In the genomic region with DNA sequence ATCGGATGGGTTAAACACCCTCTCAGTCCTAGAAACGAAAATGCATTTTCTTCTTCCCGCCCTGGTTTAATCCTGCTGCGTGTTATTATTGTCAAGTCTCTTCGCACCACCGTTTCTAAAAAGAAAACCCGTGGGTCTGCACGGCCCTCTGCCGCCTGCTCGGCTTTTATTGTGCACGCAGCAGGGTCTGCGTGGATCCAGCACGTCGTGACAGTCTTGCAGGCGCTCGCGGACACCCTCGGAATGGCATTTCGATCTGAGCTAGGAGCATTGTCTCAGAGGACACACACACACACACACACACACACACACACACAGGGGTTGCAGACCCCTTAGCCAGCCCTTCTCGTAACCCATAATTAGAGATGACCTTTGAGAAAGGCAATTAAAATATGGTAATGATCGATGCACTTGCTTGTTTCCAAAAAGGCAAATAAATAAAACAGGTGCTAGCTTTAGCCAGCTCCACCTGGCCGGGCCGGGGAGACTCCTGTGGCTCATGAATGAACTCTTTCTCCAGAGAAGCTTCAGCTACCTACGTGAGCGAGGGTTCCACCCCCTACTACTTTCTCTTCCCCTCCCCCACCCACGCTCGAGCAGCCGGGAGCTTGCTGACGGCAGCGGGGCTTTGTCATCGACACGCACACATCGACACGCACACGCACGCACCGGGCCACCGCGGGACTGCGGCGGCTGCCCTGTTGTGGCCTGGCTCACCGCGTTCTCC, we compare ENCODE assay signal across 8 mouse cellular contexts. TPM values are rescaled to one million over a fixed set of nuclear protein-coding genes. Genes with fewer than 3 reads are reported as not detected.
DNase-seq lines count a peak whose midpoint lies in the region; ATAC-seq and TF ChIP-seq lines count a peak whose summit lies in the region.

No protein-coding gene starts in this region.

- peaks cover 33% of the 10 kb centered on the region for H3K27me3 ChIP-seq in heart, embryonic 15.5 days
- H3K27me3 ChIP-seq in embryonic facial prominence, embryonic 13.5 days: peaks cover 84% of the 10 kb centered on the region
- no peaks in the 10 kb centered on the region for H3K27me3 ChIP-seq in kidney, postnatal 0 days (ENCODE audit: insufficient read depth, low read length)
- H3K27me3 ChIP-seq in midbrain, embryonic 16.5 days (ENCODE audit: control insufficient read depth, insufficient read depth, low read depth, low read length): peaks cover 21% of the 10 kb centered on the region; the same call in 1 of the 2 replicates

- H3K9me3 ChIP-seq in heart, embryonic 15.5 days (replicated peaks): no peaks in the 10 kb centered on the region
- no peaks in the 10 kb centered on the region for H3K9me3 ChIP-seq in embryonic facial prominence, embryonic 13.5 days
- no peaks in the 10 kb centered on the region for H3K9me3 ChIP-seq in kidney, postnatal 0 days (replicated peaks; ENCODE audit: low read length)
- no peaks in the 10 kb centered on the region for H3K9me3 ChIP-seq in midbrain, embryonic 16.5 days (replicated peaks; ENCODE audit: control insufficient read depth, low read length, poor library complexity, severe bottlenecking)

- peak overlapping the region; percentile 59 for H3K4me2 ChIP-seq in heart, embryonic 15.5 days
- peak overlapping the region; percentile 59 for H3K4me2 ChIP-seq in embryonic facial prominence, embryonic 13.5 days
- peak overlapping the region; percentile 49 for H3K4me2 ChIP-seq in kidney, postnatal 0 days (ENCODE audit: low read length)
- H3K4me2 ChIP-seq in midbrain, embryonic 16.5 days (ENCODE audit: low read length): peak overlapping the region; percentile 58

- peak overlapping the region; percentile 39 for H3K4me3 ChIP-seq in heart, embryonic 15.5 days
- peak overlapping the region; percentile 35 for H3K4me3 ChIP-seq in embryonic facial prominence, embryonic 13.5 days
- H3K4me3 ChIP-seq in kidney, postnatal 0 days (replicated peaks; ENCODE audit: low read depth, low read length): peak overlapping the region; percentile 14; the same call in 1 of the 2 replicates
- H3K4me3 ChIP-seq in midbrain, embryonic 16.5 days (ENCODE audit: low read depth, low read length): peak overlapping the region; percentile 33

- H3K36me3 ChIP-seq in heart, embryonic 15.5 days: no peaks in the 10 kb centered on the region
- no peaks in the 10 kb centered on the region for H3K36me3 ChIP-seq in embryonic facial prominence, embryonic 13.5 days
- no peaks in the 10 kb centered on the region for H3K36me3 ChIP-seq in kidney, postnatal 0 days (ENCODE audit: insufficient read depth, low read length)
- no peaks in the 10 kb centered on the region for H3K36me3 ChIP-seq in midbrain, embryonic 16.5 days (ENCODE audit: control insufficient read depth, insufficient read depth, low read length)

- 7% methylated on average over 43 of the region's 43 CpGs for WGBS in heart, embryonic 15.5 days
- 5% methylated on average over 43 of the region's 43 CpGs for WGBS in embryonic facial prominence, embryonic 13.5 days
- WGBS in kidney, postnatal 0 days: 9% methylated on average over 43 of the region's 43 CpGs
- 4% methylated on average over 39 of the region's 43 CpGs for WGBS in midbrain, embryonic 16.5 days

- H3K9ac ChIP-seq in heart, embryonic 15.5 days: no peak overlapping the region; the same call in 1 of the 2 replicates
- H3K9ac ChIP-seq in embryonic facial prominence, embryonic 13.5 days: 0 out of 2 replicates have a peak overlapping the region, but pooled peaks have one; percentile 40
- 0 out of 2 replicates have a peak overlapping the region, but pooled peaks have one; percentile 14 for H3K9ac ChIP-seq in kidney, postnatal 0 days (ENCODE audit: low read depth, low read length)
- peak overlapping the region; percentile 51; the same call in 1 of the 2 replicates for H3K9ac ChIP-seq in midbrain, embryonic 16.5 days (ENCODE audit: low read depth, low read length)

- no peak for ATAC-seq in heart, embryonic 15.5 days (replicated peaks; ENCODE audit: insufficient number of reproducible peaks, insufficient read depth, low FRiP score, low read depth)
- no peak for ATAC-seq in embryonic facial prominence, embryonic 13.5 days (ENCODE audit: insufficient number of reproducible peaks, insufficient read depth, low FRiP score, low TSS enrichment, low read depth)
- no peak for ATAC-seq in kidney, postnatal 0 days (replicated peaks; ENCODE audit: low FRiP score, low read depth)
- peak; percentile 69 for ATAC-seq in midbrain, embryonic 16.5 days

- no peak for TF ChIP-seq CTCF in kidney, postnatal 0 days (IDR thresholded peaks at IDR 0.05; ENCODE audit: low read depth)

- intact Hi-C loops in heart, postnatal 25 days (cut with DNase I): loop anchor here (10.0 kb wide), 1 partner anchor 517 kb away; no protein-coding TSS in a partner anchor

- H3K27ac ChIP-seq in heart, embryonic 15.5 days: no peak overlapping the region
- H3K27ac ChIP-seq in embryonic facial prominence, embryonic 13.5 days: no peak overlapping the region
- H3K27ac ChIP-seq in kidney, postnatal 0 days: no peak overlapping the region
- no peak overlapping the region for H3K27ac ChIP-seq in midbrain, embryonic 16.5 days (ENCODE audit: low read length)

- no peak for DNase-seq in heart, postnatal 25 days (ENCODE audit: low spot score)
- peak; percentile 71 for DNase-seq in ES-CJ7 (ENCODE audit: low read depth, low spot score)
- DNase-seq in kidney, postnatal 0 days (ENCODE audit: low spot score): no peak
- DNase-seq in c-Kit-positive CD71-positive TER-119-positive erythroid progenitor cells, embryonic 14.5 days (ENCODE audit: low spot score): no peak
- DNase-seq in adrenal gland, adult 18-20 months (ENCODE audit: low spot score in 2 of 2): no peak

- peaks cover 35% of the 10 kb centered on the region for H3K4me1 ChIP-seq in heart, embryonic 15.5 days (replicated peaks)
- H3K4me1 ChIP-seq in embryonic facial prominence, embryonic 13.5 days: peaks cover 42% of the 10 kb centered on the region
- no peaks in the 10 kb centered on the region for H3K4me1 ChIP-seq in kidney, postnatal 0 days (replicated peaks; ENCODE audit: insufficient read depth, low read length)
- H3K4me1 ChIP-seq in midbrain, embryonic 16.5 days (ENCODE audit: control insufficient read depth, insufficient read depth, low read length): peaks cover 10% of the 10 kb centered on the region

RNA-seq across cellular contexts. Expression of a gene that starts 8.7 kb away (rescaled TPM):
- polyA plus RNA-seq in heart, embryonic 15.5 days (2015; fragmentation: Nextera tagmentation; extraction: Ambion mirVana): 11.7 and 14.9 TPM in 2 replicates
- 10 to 100 TPM; 22.0 to 22.7 TPM for total RNA-seq in heart, postnatal 25 days (2021)
- 16.7 and 17.4 TPM in 2 replicates for polyA plus RNA-seq in embryonic facial prominence, embryonic 13.5 days (2015; fragmentation: Nextera tagmentation; extraction: Ambion mirVana)
- 12.2 and 12.8 TPM in 2 replicates for polyA plus RNA-seq in kidney, postnatal 0 days (2015; fragmentation: Nextera tagmentation; extraction: Ambion mirVana)
- polyA plus RNA-seq in midbrain, embryonic 16.5 days (2015; fragmentation: Nextera tagmentation; extraction: Ambion mirVana): 14.7 and 16.8 TPM in 2 replicates
- 10 to 100 TPM; 12.7 to 16.5 TPM for total RNA-seq in adrenal gland, adult 18-20 months (2021)
